9 mouse cellular contexts compared by ENCODE assay signal in genomic region chr3:84581696-84582022, GRCm38 (mm10). TPM values are rescaled to one million over a fixed set of nuclear protein-coding genes. Genes with fewer than 3 reads are reported as not detected.
DNase-seq lines count a peak whose midpoint lies in the region; ATAC-seq and TF ChIP-seq lines count a peak whose summit lies in the region.
"Had no signal": no experiment of that assay in that cellular context is flagged by ENCODE, and none has a peak within 500 bp of the region (broad histone marks: within the 10 kb centered on the region; RNA-seq: fewer than 3 reads in every experiment).

No protein-coding gene starts in this region.

- H3K36me3 ChIP-seq in liver, adult 2 months (ENCODE audit: control insufficient read depth, insufficient read depth, low read length): no peaks in the 10 kb centered on the region
- H3K36me3 ChIP-seq in embryonic facial prominence, embryonic 11.5 days (replicated peaks; ENCODE audit: control insufficient read depth, insufficient read depth, low read depth, low read length): no peaks in the 10 kb centered on the region
- H3K36me3 ChIP-seq in intestine, embryonic 16.5 days (ENCODE audit: control insufficient read depth, insufficient read depth, low read length): no peaks in the 10 kb centered on the region
- H3K36me3 ChIP-seq in neural tube, embryonic 14.5 days (ENCODE audit: control insufficient read depth, insufficient read depth, low read length): no peaks in the 10 kb centered on the region

- 0% methylated on average over 4 of the region's 4 CpGs for WGBS in liver, adult 2 months
- WGBS in embryonic facial prominence, embryonic 11.5 days: 0% methylated on average over 4 of the region's 4 CpGs
- 0% methylated on average over 4 of the region's 4 CpGs for WGBS in intestine, embryonic 16.5 days
- 0% methylated on average over 4 of the region's 4 CpGs for WGBS in neural tube, embryonic 14.5 days

- no peaks in the 10 kb centered on the region for H3K9me3 ChIP-seq in embryonic facial prominence, embryonic 11.5 days (replicated peaks; ENCODE audit: control insufficient read depth, low read length)
- no peaks in the 10 kb centered on the region for H3K9me3 ChIP-seq in intestine, embryonic 16.5 days (ENCODE audit: control insufficient read depth, low read length)
- no peaks in the 10 kb centered on the region for H3K9me3 ChIP-seq in neural tube, embryonic 14.5 days (ENCODE audit: control insufficient read depth, low read length)

- no peaks in the 10 kb centered on the region for H3K27me3 ChIP-seq in liver, adult 2 months (ENCODE audit: control insufficient read depth, insufficient read depth, low read length)
- H3K27me3 ChIP-seq in embryonic facial prominence, embryonic 11.5 days (ENCODE audit: control insufficient read depth, insufficient read depth, low read length): no peaks in the 10 kb centered on the region
- H3K27me3 ChIP-seq in intestine, embryonic 16.5 days (replicated peaks; ENCODE audit: control insufficient read depth, insufficient read depth, low read length): no peaks in the 10 kb centered on the region
- no peaks in the 10 kb centered on the region for H3K27me3 ChIP-seq in neural tube, embryonic 14.5 days (ENCODE audit: control insufficient read depth, insufficient read depth, low read length)

- peak overlapping the region; percentile 73 for H3K4me3 ChIP-seq in liver, adult 2 months (ENCODE audit: insufficient read depth, low read depth, low read length)
- peak overlapping the region; percentile 84 for H3K4me3 ChIP-seq in embryonic facial prominence, embryonic 11.5 days (ENCODE audit: low read depth, low read length)
- H3K4me3 ChIP-seq in intestine, embryonic 16.5 days (ENCODE audit: low read length): peak overlapping the region; percentile 82
- H3K4me3 ChIP-seq in neural tube, embryonic 14.5 days (ENCODE audit: low read depth, low read length): peak overlapping the region; percentile 82

- H3K4me1 ChIP-seq in liver, adult 2 months (ENCODE audit: control insufficient read depth, insufficient read depth, low read length): peaks cover 5% of the 10 kb centered on the region
- H3K4me1 ChIP-seq in embryonic facial prominence, embryonic 11.5 days (ENCODE audit: control insufficient read depth, insufficient read depth, low read length): no peaks in the 10 kb centered on the region; the same call in 1 of the 2 replicates
- H3K4me1 ChIP-seq in intestine, embryonic 16.5 days (ENCODE audit: control insufficient read depth, insufficient read depth, low read length): peaks cover 13% of the 10 kb centered on the region
- H3K4me1 ChIP-seq in neural tube, embryonic 14.5 days (ENCODE audit: control insufficient read depth, insufficient read depth, low read length): peaks cover 16% of the 10 kb centered on the region; the same call in 1 of the 2 replicates

- DNase-seq in liver, adult 2 months (ENCODE audit: extremely low read depth, low read depth, low spot score): peak; percentile 35
- no peak for DNase-seq in liver
- DNase-seq in embryonic facial prominence, embryonic 11.5 days (ENCODE audit: low spot score): no peak
- no peak for DNase-seq in B cell, adult 2 months
- no peak for DNase-seq in cerebellum, adult 9-11 months
- DNase-seq in layer of hippocampus, adult 9-11 months: no peak

- no peak for ATAC-seq in embryonic facial prominence, embryonic 11.5 days (replicated peaks; ENCODE audit: insufficient number of reproducible peaks, low FRiP score, low TSS enrichment, low read depth)
- no peak for ATAC-seq in intestine, embryonic 16.5 days
- no peak for ATAC-seq in neural tube, embryonic 14.5 days (ENCODE audit: low read depth)

- TF ChIP-seq CTCF in liver, adult 2 months (IDR thresholded peaks at IDR 0.05; ENCODE audit: low read depth, low read length): no peak

- H3K79me2 ChIP-seq in liver, adult 2 months (ENCODE audit: control insufficient read depth, insufficient read depth, low read length): peaks cover 11% of the 10 kb centered on the region; the same call in 1 of the 2 replicates

- H3K4me2 ChIP-seq in embryonic facial prominence, embryonic 11.5 days (ENCODE audit: low read depth, low read length): peak overlapping the region; percentile 81
- peak overlapping the region; percentile 83 for H3K4me2 ChIP-seq in intestine, embryonic 16.5 days (ENCODE audit: low read depth, low read length)
- peak overlapping the region; percentile 83 for H3K4me2 ChIP-seq in neural tube, embryonic 14.5 days (ENCODE audit: low read depth, low read length)

- peak overlapping the region; percentile 80 for H3K9ac ChIP-seq in liver, adult 2 months (ENCODE audit: low read depth, low read length)
- H3K9ac ChIP-seq in embryonic facial prominence, embryonic 11.5 days (replicated peaks; ENCODE audit: low read length): peak overlapping the region; percentile 71
- peak overlapping the region; percentile 82 for H3K9ac ChIP-seq in intestine, embryonic 16.5 days (ENCODE audit: low read depth, low read length)
- H3K9ac ChIP-seq in neural tube, embryonic 14.5 days (replicated peaks; ENCODE audit: low read depth, low read length): peak overlapping the region; percentile 86

- TF ChIP-seq POLR2A in liver, adult 2 months (IDR thresholded peaks at IDR 0.05; ENCODE audit: extremely low read depth, insufficient read depth, low read length): no peak

- H3K27ac ChIP-seq in liver, adult 2 months (replicated peaks; ENCODE audit: insufficient read depth, low read depth, low read length): peak overlapping the region; percentile 76
- H3K27ac ChIP-seq in embryonic facial prominence, embryonic 11.5 days (replicated peaks; ENCODE audit: low read depth, low read length): peak overlapping the region; percentile 76
- peak overlapping the region; percentile 96 for H3K27ac ChIP-seq in intestine, embryonic 16.5 days (ENCODE audit: low read length)
- peak overlapping the region; percentile 87 for H3K27ac ChIP-seq in neural tube, embryonic 14.5 days (ENCODE audit: low read depth, low read length)

RNA-seq across cellular contexts. Expression of gene Arfip1, which starts 0.8 kb away (rescaled TPM):
- 17.9 and 21.4 TPM in 2 replicates for total RNA-seq in liver, adult 2 months (2014; rRNA removed)
- polyA plus RNA-seq in liver, adult 2 months (2012; rRNA removed): 4.6 and 4.7 TPM in 2 replicates
- 42.9 and 47.2 TPM in 2 replicates for polyA plus RNA-seq in embryonic facial prominence, embryonic 11.5 days (2014; fragmentation: Nextera tagmentation; extraction: Ambion mirVana)
- polyA plus RNA-seq in intestine, embryonic 16.5 days (2015; fragmentation: Nextera tagmentation; extraction: Ambion mirVana): 49.0 and 50.8 TPM in 2 replicates
- 22.1 and 32.7 TPM in 2 replicates for polyA plus RNA-seq in neural tube, embryonic 14.5 days (2014; fragmentation: Nextera tagmentation; extraction: Ambion mirVana)

RNA-seq across cellular contexts. Expression of gene Tigd4, which starts 11.7 kb away (rescaled TPM):
- not detected in 2 replicates for total RNA-seq in liver, adult 2 months (2014; rRNA removed)
- not detected in 2 replicates for polyA plus RNA-seq in liver, adult 2 months (2012; rRNA removed)
- polyA plus RNA-seq in embryonic facial prominence, embryonic 11.5 days (2014; fragmentation: Nextera tagmentation; extraction: Ambion mirVana): 0.11 TPM in 1 of 2 replicates, not detected in the other
- not detected in 2 replicates for polyA plus RNA-seq in intestine, embryonic 16.5 days (2015; fragmentation: Nextera tagmentation; extraction: Ambion mirVana)
- not detected in 2 replicates for polyA plus RNA-seq in neural tube, embryonic 14.5 days (2014; fragmentation: Nextera tagmentation; extraction: Ambion mirVana)
- total RNA-seq: common myeloid progenitor, adult 5-6 weeks had no signal
